Mouse (Mus musculus) heart, adult 2 months (tissue): ENCODE data around the gene Slc35f2.

Experiments used
- CTCF ChIP-seq: fragments of 200-600 bp; IDR thresholded peaks from 2 replicates; pipeline ENCODE4 v1.8.1; 2022; ENCODE audit warnings: antibody characterized with exemption, mild to moderate bottlenecking, moderate library complexity
- EP300 ChIP-seq: fragments of 200-500 bp; IDR thresholded peaks from 2 replicates; pipeline ENCODE4 v1.6.1; 2011; ENCODE audit warnings: low read depth, low read length, control low read depth; ENCODE audit not compliant: insufficient read depth
- POLR2A ChIP-seq: fragments of 200-500 bp; IDR thresholded peaks from 2 replicates; pipeline ENCODE4 v1.6.1; 2011; ENCODE audit warnings: mild to moderate bottlenecking, low read depth, low read length, control low read depth; ENCODE audit not compliant: insufficient read depth

DNA sequence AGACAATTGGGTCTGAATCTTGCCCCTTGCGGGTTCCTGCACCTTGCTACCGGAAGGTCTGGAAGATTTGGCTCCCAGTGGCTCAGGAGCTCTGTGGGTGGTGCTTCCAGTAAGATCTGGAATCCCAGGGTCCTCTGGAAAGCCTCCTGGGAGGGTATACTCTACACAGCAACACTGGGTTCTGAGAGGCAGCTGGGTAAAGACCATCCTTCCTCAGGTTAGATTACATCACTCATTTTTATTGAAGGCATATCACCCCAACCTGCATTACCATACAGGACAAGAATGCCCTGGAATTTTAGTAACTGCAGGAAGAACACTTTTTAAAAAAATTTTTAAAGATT is 58.5 kb downstream of the Slc35f2 start:
- TF ChIP-seq EP300 (no peak), CTCF (no peak), POLR2A (no peak)
